Mouse (Mus musculus) Muller cell, postnatal 12 days (primary cell): ENCODE results near the gene 4933427D14Rik.
"Not testable (repeated sequence)": the region's sequence is repeated elsewhere in the genome, so short reads cannot be mapped to it uniquely, and the experiment has no call there.

Experiments
- DNase-seq: peaks from one replicate; pipeline ENCODE4 v3.0.0-alpha.2; 2015; ENCODE audit errors: inconsistent ontology term

Gene 4933427D14Rik

GRCm38 (mm10) chr11:72205256-72205655 is 2.0 kb downstream of the 4933427D14Rik start:
- no peak for DNase-seq

GRCm38 (mm10) chr11:72203440-72203839 is 3.8 kb downstream of the 4933427D14Rik start:
- no peak for DNase-seq

- no peak for DNase-seq
Observed at GRCm38 (mm10) chr11:72196506-72196905, 10.8 kb downstream of the 4933427D14Rik start.

- DNase-seq = no peak
Observed at GRCm38 (mm10) chr11:72194259-72194658, 13.0 kb downstream of the 4933427D14Rik start.

- DNase-seq = no peak
Observed at GRCm38 (mm10) chr11:72190857-72191256, 16.4 kb downstream of the 4933427D14Rik start.

DNA sequence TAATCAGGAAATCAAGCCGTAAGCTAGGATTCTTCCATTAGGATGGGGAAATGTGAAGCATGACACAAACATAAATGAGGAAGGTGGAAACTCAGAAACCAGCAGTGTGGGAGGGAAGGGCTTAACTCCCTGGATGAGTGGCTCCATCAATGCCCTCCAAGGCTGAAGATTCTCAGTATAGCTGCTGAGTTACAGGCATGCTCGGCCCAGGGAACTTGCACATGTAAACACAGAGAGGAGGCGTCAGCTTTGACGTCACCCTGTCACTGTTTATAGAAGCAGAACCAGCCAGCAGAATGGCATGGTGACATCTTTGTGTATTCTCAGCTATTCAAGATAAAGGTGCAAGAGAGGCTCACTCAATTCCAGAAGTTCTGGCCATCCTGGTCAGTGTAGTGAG is 23.0 kb downstream of the 4933427D14Rik start:
- no peak for DNase-seq

- DNase-seq = no peak
Observed at GRCm38 (mm10) chr11:72181136-72181535, 26.1 kb downstream of the 4933427D14Rik start.

DNA sequence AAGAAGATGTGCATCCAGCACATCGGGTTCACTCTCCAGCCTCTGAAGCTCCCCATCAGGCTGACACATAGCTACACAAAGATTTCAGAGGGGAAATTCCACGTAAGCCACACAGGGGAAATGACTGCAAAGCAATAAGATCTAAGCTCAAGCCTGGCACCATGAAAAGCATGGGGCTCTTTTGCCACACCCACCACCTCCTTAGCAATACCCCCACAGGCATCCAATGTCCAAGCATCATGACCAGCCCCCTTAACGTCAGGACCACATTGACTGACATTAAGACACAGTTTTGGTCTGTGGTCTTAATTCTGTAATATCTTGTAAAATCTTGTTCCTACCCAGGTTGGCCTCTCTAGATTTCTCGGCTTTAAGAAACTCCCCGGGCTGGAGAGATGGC is 26.7 kb downstream of the 4933427D14Rik start:
- DNase-seq = no peak

DNA sequence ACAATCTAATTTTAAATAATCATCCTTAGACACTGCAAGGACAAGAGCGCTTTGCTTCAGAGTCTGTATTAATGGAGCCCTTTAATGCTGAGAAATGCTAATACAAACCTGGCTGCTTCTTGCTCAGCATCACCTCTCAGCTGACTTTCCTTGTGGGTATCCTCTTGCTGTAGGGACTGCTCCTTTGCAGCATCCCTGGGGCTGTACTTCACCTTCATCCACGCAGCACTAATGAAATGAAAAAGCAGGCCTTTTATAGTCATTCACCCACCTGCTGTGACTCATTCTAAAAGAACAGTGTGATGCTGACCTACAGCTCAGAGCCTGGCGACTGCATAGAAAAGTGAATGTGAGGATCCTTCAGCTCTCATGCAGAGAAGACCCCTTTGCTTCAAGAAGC is 30.7 kb downstream of the 4933427D14Rik start:
- peak; percentile 73 for DNase-seq

DNA sequence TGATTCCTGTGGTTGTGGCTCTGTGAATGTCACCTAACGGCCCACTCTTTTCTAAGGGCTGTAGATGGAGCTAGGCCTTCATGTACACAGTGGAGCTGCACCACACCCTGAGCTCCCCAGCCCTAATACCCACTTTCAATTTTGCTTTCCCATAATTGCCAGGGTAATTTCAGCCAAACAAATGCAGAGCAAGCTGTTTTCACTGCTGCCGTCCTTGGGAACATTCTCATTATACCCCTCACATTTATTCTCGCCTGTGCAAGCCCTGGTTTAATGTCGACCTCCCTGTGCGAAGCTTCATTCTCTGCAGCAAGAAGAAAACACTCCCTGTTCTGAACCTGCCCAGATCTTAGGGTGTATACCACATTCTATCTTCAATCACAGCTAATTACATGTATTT is 31.3 kb downstream of the 4933427D14Rik start:
- no peak for DNase-seq

- DNase-seq = no peak
Observed at GRCm38 (mm10) chr11:72174721-72175120, 32.5 kb downstream of the 4933427D14Rik start.

DNA sequence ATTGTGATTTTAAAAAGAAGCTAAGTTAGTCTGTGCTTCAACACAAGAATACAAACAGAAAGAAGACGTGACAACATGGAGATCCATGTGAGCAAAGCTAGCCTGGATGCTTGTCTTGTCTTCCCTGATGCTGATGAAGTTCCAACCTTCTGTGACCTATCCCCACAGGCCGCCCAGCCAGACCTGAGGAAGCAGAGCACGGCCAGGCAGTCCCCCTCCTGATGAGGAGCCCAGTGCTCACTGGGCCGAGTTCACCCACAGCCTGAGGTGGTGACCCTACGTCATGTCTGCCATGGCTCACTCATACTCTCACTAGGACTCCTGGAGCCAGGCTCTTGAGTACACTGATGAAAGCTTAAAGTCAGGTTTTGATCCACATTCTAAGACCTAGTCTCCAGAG is 33.8 kb downstream of the 4933427D14Rik start:
- DNase-seq = no peak

DNA sequence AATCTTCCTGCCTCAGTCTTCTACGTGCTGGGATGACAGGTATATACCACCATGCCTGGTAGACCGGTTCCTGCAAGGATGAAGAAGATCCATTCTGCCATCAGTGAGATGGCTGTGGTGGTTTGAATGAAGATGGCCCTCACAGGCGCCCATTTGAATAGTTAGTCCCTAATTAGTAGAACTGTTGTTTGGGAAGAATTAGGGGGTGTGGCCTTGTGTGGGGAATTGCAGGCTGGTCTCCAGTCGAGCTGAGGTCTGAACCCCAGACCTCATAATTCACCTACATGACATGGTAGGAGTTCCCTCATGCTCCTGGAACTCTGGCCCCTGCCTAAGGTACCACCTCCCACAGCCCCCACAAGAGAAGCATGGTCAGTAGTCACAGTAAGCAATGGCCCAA is 35.4 kb downstream of the 4933427D14Rik start:
- not testable (repeated sequence) for DNase-seq

- DNase-seq = no peak
Observed at GRCm38 (mm10) chr11:72169871-72170270, 37.4 kb downstream of the 4933427D14Rik start.

- DNase-seq = no peak
Observed at GRCm38 (mm10) chr11:72163198-72163597, 44.1 kb downstream of the 4933427D14Rik start.

DNA sequence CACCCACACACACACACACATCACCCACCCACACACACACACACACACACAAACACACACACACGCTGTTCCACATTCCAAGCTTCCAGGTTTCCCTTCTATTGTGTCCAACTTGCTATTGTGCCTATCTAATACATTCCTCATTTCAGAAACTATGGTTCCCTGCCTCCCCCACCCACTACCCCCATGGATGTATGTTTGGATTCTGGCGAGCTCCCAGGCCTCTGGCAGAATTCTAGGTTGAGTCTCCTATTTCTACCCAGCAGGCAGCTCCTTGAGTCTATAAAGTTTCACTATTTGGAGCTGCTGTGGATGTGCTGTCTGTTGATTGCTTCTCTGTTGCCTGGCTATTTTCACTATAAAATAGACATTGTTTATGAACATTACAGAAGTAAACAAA is 50.6 kb downstream of the 4933427D14Rik start:
- DNase-seq = no peak

DNA sequence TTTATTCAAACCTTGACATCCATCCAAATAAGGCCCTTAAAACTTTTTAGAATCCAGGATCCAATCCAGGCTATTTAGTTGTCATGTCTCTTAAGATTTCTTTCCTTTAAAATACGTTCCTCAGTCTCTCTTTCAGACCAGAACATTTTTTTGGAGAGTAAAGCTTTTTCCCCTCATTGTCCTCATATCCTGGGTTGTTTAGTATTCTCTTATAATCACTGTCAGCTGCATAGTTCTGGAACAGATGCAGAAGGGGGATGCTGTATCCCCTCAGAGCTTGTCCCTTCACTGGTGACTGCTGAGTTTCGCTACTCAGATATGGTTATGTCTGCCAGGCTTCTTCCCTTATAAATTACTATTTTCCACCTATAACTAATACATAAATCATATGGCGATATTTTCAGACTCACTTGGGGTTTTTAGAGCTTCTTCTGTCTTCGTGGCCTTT is 51.3 kb downstream of the 4933427D14Rik start:
- DNase-seq = no peak

- DNase-seq = peak; percentile 67
Observed at GRCm38 (mm10) chr11:72155186-72155980, 51.9 kb downstream of the 4933427D14Rik start.

GRCm38 (mm10) chr11:72153122-72153862 is 54.0 kb downstream of the 4933427D14Rik start:
- no peak for DNase-seq

DNA sequence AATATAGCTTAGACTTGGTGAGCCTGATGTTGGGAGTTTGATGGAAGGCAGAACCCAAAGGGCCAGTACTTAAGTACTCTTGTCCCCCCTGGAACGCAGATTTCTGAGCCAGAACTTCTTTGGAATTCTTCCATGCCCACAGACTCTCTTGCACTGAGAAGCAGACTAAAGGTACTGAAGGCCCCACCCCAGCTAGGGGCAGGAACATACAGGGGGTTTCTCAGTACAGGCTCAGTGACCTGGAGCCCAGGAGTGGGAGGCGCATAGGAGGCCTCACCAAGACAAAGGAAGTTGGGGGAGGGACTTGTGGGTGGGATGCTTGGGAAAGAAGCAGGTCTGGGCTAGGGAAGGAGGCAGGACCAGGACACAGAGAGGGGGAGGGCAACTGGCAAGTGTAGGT is 56.1 kb downstream of the 4933427D14Rik start:
- no peak for DNase-seq

DNA sequence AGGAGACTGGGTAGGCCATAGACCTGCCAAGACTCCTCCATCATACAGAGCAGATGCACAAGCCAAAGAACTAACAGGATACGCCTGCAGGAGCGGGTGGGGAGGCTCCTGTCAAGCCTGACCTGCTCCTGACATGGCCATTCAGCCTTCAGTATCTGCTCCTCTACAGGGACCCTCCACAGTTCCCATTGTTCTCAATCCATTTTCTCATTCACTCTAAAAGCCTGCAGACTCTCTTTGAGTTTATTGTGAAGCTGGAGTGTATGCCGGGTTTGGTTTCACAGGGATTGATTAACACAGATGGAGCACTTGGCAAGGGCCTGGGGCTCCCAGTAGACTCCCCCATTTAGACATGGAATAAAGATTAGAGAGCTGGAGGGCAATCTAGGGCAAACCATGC is 59.3 kb downstream of the 4933427D14Rik start:
- DNase-seq = no peak

DNA sequence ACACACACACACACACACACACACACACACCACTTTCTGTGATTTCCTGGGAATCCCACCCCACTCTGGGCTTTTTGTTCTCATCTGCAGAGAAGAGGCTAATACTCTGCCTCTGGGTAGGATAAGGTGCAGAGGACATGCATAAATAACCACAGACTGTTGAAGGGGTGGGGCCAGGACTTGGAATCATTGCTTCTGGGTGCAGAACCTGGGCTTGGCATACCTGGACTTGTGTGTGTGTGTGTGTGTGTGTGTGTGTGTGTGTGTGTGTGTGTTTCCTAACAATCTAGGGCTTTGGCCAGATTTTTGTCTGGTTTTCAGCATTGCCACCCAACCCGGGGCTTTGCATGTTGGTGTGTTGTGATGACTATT is 61.4 kb downstream of the 4933427D14Rik start:
- no peak for DNase-seq
